Mouse (Mus musculus) Patski (cell line): ENCODE results near the gene 1110051M20Rik. TPM values are rescaled to one million over a fixed set of nuclear protein-coding genes. Genes with fewer than 3 reads are reported as not detected.

Experiments
- ATAC-seq: fragments of 100-300 bp; one replicate; pipeline ENCODE4 v1.8.0; 2021
- CTCF ChIA-PET: fragments of 350-600 bp; sonication (Branson Sonifier 250); formaldehyde crosslinking; loops from one replicate; lab custom pipeline; 2022; ENCODE audit warnings: inconsistent platforms; lab: Charles Lee
- POLR2A ChIA-PET: fragments of 350-600 bp; sonication (Branson Sonifier 250); formaldehyde crosslinking; loops from one replicate; lab custom pipeline; 2022; ENCODE audit warnings: antibody characterized with exemption, inconsistent platforms; lab: Charles Lee
- DNase-seq: peaks from one replicate; pipeline ENCODE4 v3.0.0-alpha.2; 2011; ENCODE audit warnings: low read depth, low spot score
- H3K27me3 ChIP-seq: fragments of 371-371 bp; one replicate; pipeline ENCODE4 v1.5.1; 2021
- CTCF ChIP-seq: fragments of 100-300 bp; IDR thresholded peaks from one replicate; pipeline ENCODE4 v1.5.1; 2021
- in situ Hi-C: fragments of 300-500 bp; cut with MboI; formaldehyde crosslinking; loops from 3 replicates; pipeline ENCODE4 v1.11.1; 2018; ENCODE audit warnings: low pct_unique_long_range_greater_than_20kb, mixed read lengths
- polyA plus RNA-seq: library from polyadenylated mRNA; unstranded; gene quantifications from one replicate; pipeline ENCODE4 v1.2.3, GENCODE M21; 2021

Gene 1110051M20Rik
- polyA plus RNA-seq, 1 experiment from 2014 or later: 15.1 TPM

- ChIA-PET POLR2A (no interaction called here), CTCF (interaction anchor here (2.4 kb wide), 1 partner anchor 12 kb away, joined by 4 read pairs; no protein-coding TSS in a partner anchor)
- no peaks in the 10 kb centered on the region for H3K27me3 ChIP-seq
- ATAC-seq: no peak
- in situ Hi-C loops: no loop called here
- no peak for DNase-seq
- no peak for TF ChIP-seq CTCF
These were observed 15.4 kb downstream of the 1110051M20Rik start for GRCm38 (mm10) chr2:91429146-91429545.

GRCm38 (mm10) chr2:91426321-91426720, 18.2 kb downstream of the 1110051M20Rik start:
- TF ChIP-seq CTCF: no peak
- no peak for DNase-seq
- no peaks in the 10 kb centered on the region for H3K27me3 ChIP-seq
- in situ Hi-C loops: no loop called here
- ATAC-seq: no peak
- CTCF ChIA-PET: interaction anchor here (1.6 kb wide), 1 partner anchor 10 kb away, joined by 6 read pairs; no protein-coding TSS in a partner anchor
- POLR2A ChIA-PET: interaction anchor here (0.6 kb wide), 1 partner anchor 38 kb away, joined by 3 read pairs; no protein-coding TSS in a partner anchor

GRCm38 (mm10) chr2:91424061-91424720, 20.3 kb downstream of the 1110051M20Rik start:
- CTCF ChIA-PET: interaction anchor here (1.0 to 1.2 kb wide), 2 partner anchors 27 to 37 kb away, joined by 3 read pairs; no protein-coding TSS in a partner anchor
- POLR2A ChIA-PET: no interaction called here
- DNase-seq (no peak), ATAC-seq (no peak)
- in situ Hi-C loops: no loop called here
- TF ChIP-seq CTCF: no peak
- H3K27me3 ChIP-seq: no peaks in the 10 kb centered on the region

GRCm38 (mm10) chr2:91421641-91422040, 22.9 kb downstream of the 1110051M20Rik start:
- CTCF ChIA-PET: interaction anchor here (1.9 kb wide), 1 partner anchor 136 kb away, joined by 5 read pairs; no protein-coding TSS in a partner anchor
- TF ChIP-seq CTCF: no peak
- H3K27me3 ChIP-seq: no peaks in the 10 kb centered on the region
- ATAC-seq (no peak), DNase-seq (no peak)
- POLR2A ChIA-PET: no interaction called here
- in situ Hi-C loops: no loop called here

GRCm38 (mm10) chr2:91413811-91414210, 30.7 kb downstream of the 1110051M20Rik start:
- POLR2A ChIA-PET: no interaction called here
- DNase-seq: no peak
- H3K27me3 ChIP-seq: no peaks in the 10 kb centered on the region
- TF ChIP-seq CTCF: no peak
- in situ Hi-C loops: no loop called here
- no peak for ATAC-seq
- CTCF ChIA-PET: no interaction called here

- DNase-seq (no peak), ATAC-seq (no peak)
- ChIA-PET CTCF (interaction anchor here (1.0 kb wide), 1 partner anchor 12 kb away, joined by 4 read pairs; no protein-coding TSS in a partner anchor), POLR2A (no interaction called here)
- no peaks in the 10 kb centered on the region for H3K27me3 ChIP-seq
- in situ Hi-C loops: no loop called here
- TF ChIP-seq CTCF: no peak
These were observed 32.1 kb downstream of the 1110051M20Rik start for GRCm38 (mm10) chr2:91412361-91412760.

GRCm38 (mm10) chr2:91411473-91411872, 33.0 kb downstream of the 1110051M20Rik start:
- in situ Hi-C loops: no loop called here
- ChIA-PET CTCF (interaction anchor here (1.0 kb wide), 1 partner anchor 11 kb away, joined by 4 read pairs; no protein-coding TSS in a partner anchor), POLR2A (no interaction called here)
- no peaks in the 10 kb centered on the region for H3K27me3 ChIP-seq
- DNase-seq (no peak), ATAC-seq (peak; percentile 54)
- TF ChIP-seq CTCF: no peak

GRCm38 (mm10) chr2:91408031-91408430, 36.5 kb downstream of the 1110051M20Rik start:
- no peak for TF ChIP-seq CTCF
- in situ Hi-C loops: no loop called here
- DNase-seq: no peak
- no peak for ATAC-seq
- POLR2A ChIA-PET: no interaction called here
- CTCF ChIA-PET: interaction anchor here (1.2 kb wide), 1 partner anchor 9 kb away, joined by 5 read pairs; no protein-coding TSS in a partner anchor
- H3K27me3 ChIP-seq: no peaks in the 10 kb centered on the region

- no peak for DNase-seq
- ChIA-PET CTCF (no interaction called here), POLR2A (no interaction called here)
- in situ Hi-C loops: no loop called here
- no peak for ATAC-seq
- no peak for TF ChIP-seq CTCF
- H3K27me3 ChIP-seq: no peaks in the 10 kb centered on the region
These were observed 39.4 kb downstream of the 1110051M20Rik start for GRCm38 (mm10) chr2:91405071-91405470.

- TF ChIP-seq CTCF: no peak
- ATAC-seq: no peak
- no peaks in the 10 kb centered on the region for H3K27me3 ChIP-seq
- ChIA-PET CTCF (interaction anchor here (1.1 kb wide), 1 partner anchor 12 kb away, joined by 4 read pairs; no protein-coding TSS in a partner anchor), POLR2A (no interaction called here)
- in situ Hi-C loops: no loop called here
- DNase-seq: no peak
These were observed 44.8 kb downstream of the 1110051M20Rik start for GRCm38 (mm10) chr2:91399727-91400126.

GRCm38 (mm10) chr2:91399168-91399567, 45.3 kb downstream of the 1110051M20Rik start:
- ChIA-PET POLR2A (no interaction called here), CTCF (no interaction called here)
- TF ChIP-seq CTCF: no peak
- in situ Hi-C loops: no loop called here
- DNase-seq (no peak), ATAC-seq (no peak)
- H3K27me3 ChIP-seq: no peaks in the 10 kb centered on the region
